Mouse (Mus musculus): ENCODE data around the gene Lim2.

- TF ChIP-seq CTCF (IDR thresholded peaks at IDR 0.05) (no peak), POLR2A (IDR thresholded peaks at IDR 0.05; ENCODE audit: insufficient read depth, low read depth, low read length) (no peak)
Observed at GRCm38 (mm10) chr7:43438611-43439010, 11.1 kb downstream of the Lim2 start.

Measured in heart, adult 2 months (tissue).